Mouse (Mus musculus): ENCODE data around the gene Smim1.

- TF ChIP-seq CTCF (IDR thresholded peaks at IDR 0.05; ENCODE audit: insufficient read depth, low read length) (no peak), POLR2A (IDR thresholded peaks at IDR 0.05; ENCODE audit: borderline replicate concordance, extremely low read depth, low read depth, low read length) (no peak)
Observed at GRCm38 (mm10) chr4:154012132-154012882, 13.7 kb downstream of the Smim1 start.

Measured in lung, adult 2 months (tissue).